Comparison of ENCODE assay signal across 9 mouse cellular contexts in the genomic region with DNA sequence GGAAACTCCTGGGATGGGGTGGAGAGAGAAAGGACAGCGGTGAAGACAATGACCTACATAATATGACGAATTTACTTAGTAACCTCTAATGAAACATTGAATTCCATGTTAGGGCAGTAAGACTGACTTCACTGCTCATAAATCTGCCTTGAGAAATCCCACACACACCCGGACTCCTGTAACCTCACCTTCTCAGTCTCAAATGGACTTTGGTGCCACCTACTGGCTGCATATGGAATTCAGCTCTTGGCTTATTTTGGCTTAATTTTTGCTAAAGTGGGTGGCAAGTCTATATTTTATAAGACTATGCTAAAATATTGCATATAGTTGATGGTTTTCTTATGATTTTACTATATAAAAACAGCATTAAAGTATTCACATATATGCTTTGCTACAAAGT. TPM values are rescaled to one million over a fixed set of nuclear protein-coding genes. Genes with fewer than 3 reads are reported as not detected.
DNase-seq lines count a peak whose midpoint lies in the region; ATAC-seq and TF ChIP-seq lines count a peak whose summit lies in the region.
"Had no signal": no experiment of that assay in that cellular context is flagged by ENCODE, and none has a peak within 500 bp of the region (broad histone marks: within the 10 kb centered on the region; RNA-seq: fewer than 3 reads in every experiment).

No protein-coding gene starts in this region.

- H3K36me3 ChIP-seq in limb, embryonic 10.5 days: no peaks in the 10 kb centered on the region
- H3K36me3 ChIP-seq: neural tube, embryonic 13.5 days had no signal

- WGBS in limb, embryonic 10.5 days: 38% methylated on average over 3 of the region's 3 CpGs

- DNase-seq in left cerebral cortex, adult 18-20 months (ENCODE audit: low spot score in 2 of 2): peak; percentile 67 to 75
- DNase-seq in left cerebral cortex, adult 11 months (ENCODE audit: low spot score): no peak
- DNase-seq in Patski (ENCODE audit: low read depth, low spot score): peak; percentile 56
- DNase-seq in cerebellum, adult 9-10 months: peak; percentile 74
- peak; percentile 57 to 76 for DNase-seq in heart, postnatal 36 days
- peak; percentile 47 for DNase-seq in limb, embryonic 10.5 days (ENCODE audit: low spot score)
- peak; percentile 64 for DNase-seq in ovary, postnatal 14 days (ENCODE audit: low spot score)
- DNase-seq in urinary bladder, postnatal 4 days (ENCODE audit: low spot score in 2 of 2): peak; percentile 28 to 77

- H3K4me1 ChIP-seq in limb, embryonic 10.5 days: 0 out of 2 replicates have a peak, but pooled peaks cover 3% of the 10 kb centered on the region
- H3K4me1 ChIP-seq: neural tube, embryonic 13.5 days had no signal

- ATAC-seq in Patski: peak; percentile 99

- H3K9me3 ChIP-seq in limb, embryonic 10.5 days (replicated peaks): no peaks in the 10 kb centered on the region
- H3K9me3 ChIP-seq: neural tube, embryonic 13.5 days had no signal

- no peak overlapping the region for H3K4me3 ChIP-seq in limb, embryonic 10.5 days
- H3K4me3 ChIP-seq: neural tube, embryonic 13.5 days had no signal

- POLR2A ChIA-PET in Patski (lab: Charles Lee): no interaction called here

- no peak overlapping the region for H3K27ac ChIP-seq in limb, embryonic 10.5 days
- H3K27ac ChIP-seq: neural tube, embryonic 13.5 days had no signal

- CTCF ChIA-PET in Patski (lab: Charles Lee): interaction anchor here (0.8 to 1.9 kb wide), 10 partner anchors 9 to 131 kb away, joined by 3 to 7 read pairs (median 4); no protein-coding TSS in a partner anchor

- peak; percentile 89 for TF ChIP-seq CTCF in Patski (IDR thresholded peaks at IDR 0.05)

- in situ Hi-C loops in Patski (cut with MboI; ENCODE audit: low pct_unique_long_range_greater_than_20kb): no loop called here

- H3K27me3 ChIP-seq in Patski: no peaks in the 10 kb centered on the region
- no peaks in the 10 kb centered on the region for H3K27me3 ChIP-seq in limb, embryonic 10.5 days (ENCODE audit: low read depth, poor library complexity, severe bottlenecking)
- H3K27me3 ChIP-seq: neural tube, embryonic 13.5 days had no signal

- intact Hi-C loops in heart, postnatal 36 days (cut with DNase I): loop anchor here (1.0 to 5.0 kb wide), 4 partner anchors 11 to 413 kb away; partner anchors contain the start of gene Ccdc83

RNA-seq across cellular contexts. Expression of gene Ccdc89, which starts 16.4 kb away (rescaled TPM):
- total RNA-seq in left cerebral cortex, adult 18-20 months (2021): 1 to 10 TPM in 1 of 2 experiments, under 1 TPM in 1; 0.91 to 1.1 TPM
- polyA plus RNA-seq in Patski (2021): 0.65 TPM
- total RNA-seq in heart, postnatal 36 days (2021): under 1 TPM; 0.22 to 0.24 TPM
- polyA plus RNA-seq in limb, embryonic 10.5 days (2016; fragmentation: Nextera tagmentation; extraction: Ambion mirVana): 2.2 and 2.4 TPM in 2 replicates

RNA-seq across cellular contexts. Expression of gene Crebzf, which starts 32.6 kb away (rescaled TPM):
- total RNA-seq in left cerebral cortex, adult 18-20 months (2021): 10 to 100 TPM; 81.7 to 93.1 TPM
- polyA plus RNA-seq in Patski (2021): 79.7 TPM
- total RNA-seq in heart, postnatal 36 days (2021): 10 to 100 TPM; 18.5 to 21.5 TPM
- 24.8 and 30.9 TPM in 2 replicates for polyA plus RNA-seq in limb, embryonic 10.5 days (2016; fragmentation: Nextera tagmentation; extraction: Ambion mirVana)

RNA-seq across cellular contexts. Expression of gene Tmem126a, which starts 47.1 kb away (rescaled TPM):
- 10 to 100 TPM; 38.2 to 41.6 TPM for total RNA-seq in left cerebral cortex, adult 18-20 months (2021)
- 82.5 TPM for polyA plus RNA-seq in Patski (2021)
- 100 to 1,000 TPM; 120 to 136 TPM for total RNA-seq in heart, postnatal 36 days (2021)
- 129 and 140 TPM in 2 replicates for polyA plus RNA-seq in limb, embryonic 10.5 days (2016; fragmentation: Nextera tagmentation; extraction: Ambion mirVana)
